Mouse (Mus musculus) central nervous system, embryonic 14 days (tissue): ENCODE results near the gene Capn6. TPM values are rescaled to one million over a fixed set of nuclear protein-coding genes. Genes with fewer than 3 reads are reported as not detected.

Experiments used
- polyA plus RNA-seq: library from polyadenylated mRNA; depleted of rRNA; stranded (reverse); fragments of >200 nt; gene quantifications from 2 replicates; pipeline ENCODE4 v1.2.3, GENCODE M21; 2012; rRNA removed

Capn6 gene
- polyA plus RNA-seq = 8.4 and 65.3 TPM in 2 replicates

GRCm38 (mm10) chrX:143827212-143827611 lies at the start of gene Capn6:
Gene Capn6 (minus strand): TSS chrX:143827414.

Other genes with a start within 250 kb of the Capn6 start
- gene Dcx, start 105.9 kb upstream of the Capn6 start, polyA plus RNA-seq = 202 and 233 TPM in 2 replicates